Mouse (Mus musculus) erythroid progenitor cell, adult 5-6 weeks (primary cell): ENCODE results near the gene Gjb3. TPM values are rescaled to one million over a fixed set of nuclear protein-coding genes. Genes with fewer than 3 reads are reported as not detected.

Source experiments
- ATAC-seq: replicated peaks from 2 replicates; pipeline ENCODE4 v1.8.0; 2016; ENCODE audit warnings: moderate number of reproducible peaks, mild to moderate bottlenecking, moderate TSS enrichment, inconsistent platforms; ENCODE audit not compliant: poor library complexity, low FRiP score, severe bottlenecking
- total RNA-seq, 2 experiments: library from RNA; stranded (forward) in 1 of 2; stranded (reverse) in 1 of 2; fragments of 150-400 nt in 1 of 2; fragments of 186-747, 209-891 nt in 1 of 2; gene quantifications; 2 replicates each; pipeline versions ENCODE4 v1.2.3 to v1.2.4; 2015 to 2017; ENCODE audit warnings: low replicate concordance in 2 of 2

The Gjb3 gene
- total RNA-seq, 2 experiments from 2014 or later: 0.84 TPM; not detected in 1

- ATAC-seq: no peak
Observed at GRCm38 (mm10) chr4:127341372-127341771, 10.7 kb upstream of the Gjb3 start.

GRCm38 (mm10) chr4:127337668-127338067 is 7.0 kb upstream of the Gjb3 start:
- ATAC-seq: no peak

- ATAC-seq: no peak
Observed at GRCm38 (mm10) chr4:127334870-127335504, 4.3 kb upstream of the Gjb3 start.

GRCm38 (mm10) chr4:127331171-127331570 is 527 bp upstream of the Gjb3 start:
- ATAC-seq: no peak

- ATAC-seq: no peak
Observed at GRCm38 (mm10) chr4:127329751-127330150, 893 bp downstream of the Gjb3 start.

- ATAC-seq: no peak
Observed at GRCm38 (mm10) chr4:127329046-127329445, 1.6 kb downstream of the Gjb3 start.

GRCm38 (mm10) chr4:127328378-127328777 is 2.3 kb downstream of the Gjb3 start:
- no peak for ATAC-seq

GRCm38 (mm10) chr4:127327749-127328148 is 2.9 kb downstream of the Gjb3 start:
- ATAC-seq: no peak

- no peak for ATAC-seq
Observed at GRCm38 (mm10) chr4:127327258-127327657, 3.4 kb downstream of the Gjb3 start.

- ATAC-seq: no peak
Observed at GRCm38 (mm10) chr4:127325276-127325675, 5.4 kb downstream of the Gjb3 start.

GRCm38 (mm10) chr4:127324759-127325158 is 5.9 kb downstream of the Gjb3 start:
- ATAC-seq: no peak

- ATAC-seq: no peak
Observed at GRCm38 (mm10) chr4:127324296-127324695, 6.3 kb downstream of the Gjb3 start.

- no peak for ATAC-seq
Observed at GRCm38 (mm10) chr4:127323651-127324050, 7.0 kb downstream of the Gjb3 start.

GRCm38 (mm10) chr4:127319613-127320012 is 11.0 kb downstream of the Gjb3 start:
- no peak for ATAC-seq

- no peak for ATAC-seq
Observed at GRCm38 (mm10) chr4:127317143-127317542, 13.5 kb downstream of the Gjb3 start.

GRCm38 (mm10) chr4:127315753-127316152 is 14.9 kb downstream of the Gjb3 start:
- no peak for ATAC-seq

- ATAC-seq: no peak
Observed at GRCm38 (mm10) chr4:127314585-127314984, 16.1 kb downstream of the Gjb3 start.

- no peak for ATAC-seq
Observed at GRCm38 (mm10) chr4:127313861-127314260, 16.8 kb downstream of the Gjb3 start, which contains the start of gene Gja4. Gene Gja4 (minus strand): TSS chr4:127314039.

- ATAC-seq: no peak
Observed at GRCm38 (mm10) chr4:127312349-127312748, 18.3 kb downstream of the Gjb3 start.

GRCm38 (mm10) chr4:127311561-127311960 is 19.1 kb downstream of the Gjb3 start:
- ATAC-seq: no peak

- ATAC-seq: no peak
Observed at GRCm38 (mm10) chr4:127306915-127307314, 23.7 kb downstream of the Gjb3 start.

GRCm38 (mm10) chr4:127303796-127304195 is 26.8 kb downstream of the Gjb3 start:
- no peak for ATAC-seq
